Mouse (Mus musculus): Measurements from ENCODE around the gene Hbs1l. TPM values are rescaled to one million over a fixed set of nuclear protein-coding genes. Genes with fewer than 3 reads are reported as not detected.

The Hbs1l gene
- polyA plus RNA-seq, 1 experiment from 2014 or later = 59.2 TPM

GRCm38 (mm10) chr10:21342331-21343005 lies 46.7 kb downstream of the Hbs1l start:
- H3K36me3 ChIP-seq = peaks cover 44% of the 10 kb centered on the region
- H3K4me1 ChIP-seq (replicated peaks) = no peaks in the 10 kb centered on the region
- no peaks in the 10 kb centered on the region for H3K9me3 ChIP-seq (replicated peaks)
- no peak overlapping the region for H3K4me2 ChIP-seq
- no peak overlapping the region for H3K9ac ChIP-seq
- WGBS = 91% methylated on average over 11 of the region's 11 CpGs
- no peak overlapping the region for H3K27ac ChIP-seq
- H3K4me3 ChIP-seq = no peak overlapping the region
- no peaks in the 10 kb centered on the region for H3K27me3 ChIP-seq
- no peak for ATAC-seq (replicated peaks; ENCODE audit: insufficient number of reproducible peaks, insufficient read depth, low FRiP score, low read depth)

GRCm38 (mm10) chr10:21347332-21347731 lies 51.6 kb downstream of the Hbs1l start:
- Histone ChIP-seq H3K9ac (no peak overlapping the region), H3K27me3 (no peaks in the 10 kb centered on the region), H3K27ac (no peak overlapping the region), H3K9me3 (replicated peaks) (no peaks in the 10 kb centered on the region), H3K4me2 (no peak overlapping the region), H3K4me1 (replicated peaks) (no peaks in the 10 kb centered on the region), H3K4me3 (no peak overlapping the region), H3K36me3 (peaks cover 34% of the 10 kb centered on the region)
- 95% methylated on average over 4 of the region's 4 CpGs for WGBS
- ATAC-seq (replicated peaks; ENCODE audit: insufficient number of reproducible peaks, insufficient read depth, low FRiP score, low read depth) = no peak

GRCm38 (mm10) chr10:21349449-21349848 lies 53.7 kb downstream of the Hbs1l start:
- no peak for ATAC-seq (replicated peaks; ENCODE audit: insufficient number of reproducible peaks, insufficient read depth, low FRiP score, low read depth)
- H3K4me1 ChIP-seq (replicated peaks) = no peaks in the 10 kb centered on the region
- H3K36me3 ChIP-seq = peaks cover 37% of the 10 kb centered on the region
- no peak overlapping the region for H3K4me3 ChIP-seq
- no peak overlapping the region for H3K9ac ChIP-seq
- H3K9me3 ChIP-seq (replicated peaks) = no peaks in the 10 kb centered on the region
- no peak overlapping the region for H3K4me2 ChIP-seq
- WGBS = 90% methylated on average over 5 of the region's 5 CpGs
- H3K27me3 ChIP-seq = no peaks in the 10 kb centered on the region
- no peak overlapping the region for H3K27ac ChIP-seq

- H3K9me3 ChIP-seq (replicated peaks) = no peaks in the 10 kb centered on the region
- H3K36me3 ChIP-seq = peaks cover 36% of the 10 kb centered on the region
- H3K4me3 ChIP-seq = no peak overlapping the region
- ATAC-seq (replicated peaks; ENCODE audit: insufficient number of reproducible peaks, insufficient read depth, low FRiP score, low read depth) = no peak
- 88% methylated on average over 2 of the region's 2 CpGs for WGBS
- no peak overlapping the region for H3K9ac ChIP-seq
- no peaks in the 10 kb centered on the region for H3K4me1 ChIP-seq (replicated peaks)
- no peaks in the 10 kb centered on the region for H3K27me3 ChIP-seq
- no peak overlapping the region for H3K27ac ChIP-seq
- H3K4me2 ChIP-seq = no peak overlapping the region
Observed at GRCm38 (mm10) chr10:21349946-21350345, 54.2 kb downstream of the Hbs1l start.

- H3K27ac ChIP-seq = no peak overlapping the region
- no peaks in the 10 kb centered on the region for H3K27me3 ChIP-seq
- no peaks in the 10 kb centered on the region for H3K9me3 ChIP-seq (replicated peaks)
- H3K9ac ChIP-seq = no peak overlapping the region
- H3K36me3 ChIP-seq = peaks cover 30% of the 10 kb centered on the region
- ATAC-seq (replicated peaks; ENCODE audit: insufficient number of reproducible peaks, insufficient read depth, low FRiP score, low read depth) = no peak
- WGBS = 84% methylated on average over 11 of the region's 11 CpGs
- H3K4me3 ChIP-seq = no peak overlapping the region
- no peak overlapping the region for H3K4me2 ChIP-seq
- no peaks in the 10 kb centered on the region for H3K4me1 ChIP-seq (replicated peaks)
Observed at GRCm38 (mm10) chr10:21350531-21351515, 55.0 kb downstream of the Hbs1l start.

GRCm38 (mm10) chr10:21351766-21352165 lies 56.0 kb downstream of the Hbs1l start:
- Histone ChIP-seq H3K36me3 (peaks cover 25% of the 10 kb centered on the region), H3K4me3 (no peak overlapping the region), H3K9me3 (replicated peaks) (no peaks in the 10 kb centered on the region), H3K27ac (no peak overlapping the region), H3K4me2 (no peak overlapping the region), H3K9ac (no peak overlapping the region), H3K4me1 (replicated peaks) (no peaks in the 10 kb centered on the region), H3K27me3 (no peaks in the 10 kb centered on the region)
- no peak for ATAC-seq (replicated peaks; ENCODE audit: insufficient number of reproducible peaks, insufficient read depth, low FRiP score, low read depth)
- WGBS = 84% methylated on average over 12 of the region's 12 CpGs

GRCm38 (mm10) chr10:21353890-21354289 lies 58.1 kb downstream of the Hbs1l start:
- Histone ChIP-seq H3K4me2 (no peak overlapping the region), H3K36me3 (peaks cover 23% of the 10 kb centered on the region), H3K9me3 (replicated peaks) (no peaks in the 10 kb centered on the region), H3K9ac (no peak overlapping the region), H3K4me1 (replicated peaks) (no peaks in the 10 kb centered on the region), H3K27ac (no peak overlapping the region), H3K27me3 (no peaks in the 10 kb centered on the region), H3K4me3 (no peak overlapping the region)
- ATAC-seq (replicated peaks; ENCODE audit: insufficient number of reproducible peaks, insufficient read depth, low FRiP score, low read depth) = no peak
- 63% methylated on average over 5 of the region's 5 CpGs for WGBS

- Histone ChIP-seq H3K9ac (no peak overlapping the region), H3K9me3 (replicated peaks) (no peaks in the 10 kb centered on the region), H3K4me1 (replicated peaks) (no peaks in the 10 kb centered on the region), H3K4me2 (no peak overlapping the region), H3K27me3 (no peaks in the 10 kb centered on the region), H3K4me3 (no peak overlapping the region), H3K36me3 (peaks cover 23% of the 10 kb centered on the region), H3K27ac (no peak overlapping the region)
- 90% methylated on average over 7 of the region's 7 CpGs for WGBS
- no peak for ATAC-seq (replicated peaks; ENCODE audit: insufficient number of reproducible peaks, insufficient read depth, low FRiP score, low read depth)
Observed at GRCm38 (mm10) chr10:21354506-21354905, 58.7 kb downstream of the Hbs1l start.

GRCm38 (mm10) chr10:21357986-21358385 lies 62.2 kb downstream of the Hbs1l start:
- no peak for ATAC-seq (replicated peaks; ENCODE audit: insufficient number of reproducible peaks, insufficient read depth, low FRiP score, low read depth)
- no peak overlapping the region for H3K4me2 ChIP-seq
- peaks cover 23% of the 10 kb centered on the region; the same call in 1 of the 2 replicates for H3K36me3 ChIP-seq
- no peaks in the 10 kb centered on the region for H3K27me3 ChIP-seq
- no peak overlapping the region for H3K9ac ChIP-seq
- H3K4me3 ChIP-seq = no peak overlapping the region
- no peak overlapping the region for H3K27ac ChIP-seq
- 93% methylated on average over 8 of the region's 8 CpGs for WGBS
- H3K9me3 ChIP-seq (replicated peaks) = no peaks in the 10 kb centered on the region
- H3K4me1 ChIP-seq (replicated peaks) = no peaks in the 10 kb centered on the region

GRCm38 (mm10) chr10:21359086-21359485 lies 63.3 kb downstream of the Hbs1l start:
- 95% methylated on average over 4 of the region's 4 CpGs for WGBS
- Histone ChIP-seq H3K9me3 (replicated peaks) (no peaks in the 10 kb centered on the region), H3K27ac (no peak overlapping the region), H3K36me3 (peaks cover 19% of the 10 kb centered on the region; the same call in 1 of the 2 replicates), H3K4me3 (no peak overlapping the region), H3K4me2 (no peak overlapping the region), H3K9ac (no peak overlapping the region), H3K27me3 (no peaks in the 10 kb centered on the region), H3K4me1 (replicated peaks) (no peaks in the 10 kb centered on the region)
- ATAC-seq (replicated peaks; ENCODE audit: insufficient number of reproducible peaks, insufficient read depth, low FRiP score, low read depth) = no peak

GRCm38 (mm10) chr10:21361871-21362270 lies 66.1 kb downstream of the Hbs1l start:
- no peak overlapping the region for H3K4me3 ChIP-seq
- H3K36me3 ChIP-seq = peaks cover 29% of the 10 kb centered on the region; the same call in 1 of the 2 replicates
- ATAC-seq (replicated peaks; ENCODE audit: insufficient number of reproducible peaks, insufficient read depth, low FRiP score, low read depth) = no peak
- 63% methylated on average over 7 of the region's 7 CpGs for WGBS
- H3K4me1 ChIP-seq (replicated peaks) = no peaks in the 10 kb centered on the region
- H3K4me2 ChIP-seq = no peak overlapping the region
- H3K9ac ChIP-seq = no peak overlapping the region
- no peaks in the 10 kb centered on the region for H3K9me3 ChIP-seq (replicated peaks)
- no peak overlapping the region for H3K27ac ChIP-seq
- H3K27me3 ChIP-seq = no peaks in the 10 kb centered on the region
